Mouse (Mus musculus) spleen, adult 2 months (tissue): Measurements from ENCODE around the gene Arfgef2.

Experiments used
- CTCF ChIP-seq: fragments of 200-500 bp; IDR thresholded peaks from 2 replicates; pipeline ENCODE4 v1.5.1; 2011; ENCODE audit warnings: mild to moderate bottlenecking, inconsistent platforms; ENCODE audit not compliant: insufficient read depth, insufficient read length, insufficient replicate concordance; ENCODE audit errors: extremely low read depth
- POLR2A ChIP-seq: fragments of 200-500 bp; IDR thresholded peaks from 2 replicates; pipeline ENCODE4 v1.6.1; 2011; ENCODE audit warnings: low read depth, low read length, inconsistent platforms

DNA sequence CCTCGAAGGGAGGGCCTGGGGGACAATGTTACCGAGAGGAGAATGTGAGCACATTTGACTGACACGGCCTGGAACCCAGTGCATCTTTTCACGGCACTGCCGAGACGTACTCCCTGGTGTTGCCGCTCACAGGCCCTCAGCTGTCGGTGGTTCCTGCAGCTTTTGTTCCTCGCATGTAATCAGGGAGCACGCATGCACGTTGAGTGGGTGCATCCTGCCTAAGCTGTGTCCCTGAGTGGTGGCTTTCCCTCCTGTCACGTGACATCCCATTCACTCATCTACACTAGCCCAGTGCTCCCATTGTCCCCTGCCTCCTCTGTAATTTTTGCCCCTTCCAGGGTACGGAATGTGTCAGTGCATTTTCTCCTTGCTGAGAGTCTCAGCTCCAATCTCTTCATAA, 91.0 kb downstream of the Arfgef2 start:
- TF ChIP-seq CTCF (no peak), POLR2A (no peak)
